Mouse (Mus musculus) lung, adult 2 months (tissue): ENCODE results near the gene Emx2.

Experiments used
- CTCF ChIP-seq: fragments of 200-500 bp; IDR thresholded peaks from 2 replicates; pipeline ENCODE4 v1.5.1; 2011; ENCODE audit warnings: mild to moderate bottlenecking, low read length, control low read depth; ENCODE audit not compliant: insufficient read depth
- POLR2A ChIP-seq: fragments of 200-500 bp; IDR thresholded peaks from 2 replicates; pipeline ENCODE4 v1.6.1; 2011; ENCODE audit warnings: low read depth, mild to moderate bottlenecking, control low read depth, low read length, borderline replicate concordance; ENCODE audit errors: extremely low read depth

DNA sequence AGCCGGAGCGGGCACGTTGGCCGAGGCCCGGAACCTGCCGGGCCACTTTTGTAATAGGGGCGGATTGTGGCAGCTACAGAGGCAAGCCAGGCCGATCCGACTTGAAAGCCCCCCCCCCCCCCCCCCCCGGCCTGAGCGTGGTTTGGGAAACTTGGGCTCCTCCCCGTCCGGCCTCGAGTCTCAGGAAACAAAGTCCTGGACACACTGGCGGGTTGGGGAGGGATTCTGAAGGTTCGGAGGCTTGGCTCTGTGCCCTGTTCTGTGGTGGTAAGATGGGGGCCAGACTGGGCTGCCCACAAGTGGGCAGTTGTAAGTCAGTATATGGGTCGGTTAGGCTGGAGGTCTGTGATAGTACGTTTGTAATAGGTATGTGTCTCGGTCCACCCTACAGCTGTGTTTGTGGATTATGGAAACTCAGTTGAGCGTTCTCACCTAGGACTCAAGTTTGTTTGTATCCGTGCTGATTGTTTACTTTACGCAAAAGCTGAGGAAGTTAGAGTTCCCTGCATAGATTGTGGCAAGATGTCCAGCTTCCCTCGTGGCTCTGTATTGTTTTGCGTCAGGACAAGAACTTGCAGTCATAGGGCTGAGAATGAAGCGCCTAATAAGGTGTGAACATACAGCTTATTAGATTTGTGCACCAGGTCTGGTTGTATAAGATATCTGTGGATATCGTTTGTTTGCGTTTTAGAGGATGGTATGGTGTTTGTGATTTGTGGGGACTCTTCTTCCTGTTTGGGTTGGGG is 10.1 kb downstream of the Emx2 start:
- no peak for TF ChIP-seq CTCF
- TF ChIP-seq POLR2A = no peak
